Mouse (Mus musculus) limb, embryonic 14.5 days (tissue): ENCODE measurements around the gene Trabd2b. TPM values are rescaled to one million over a fixed set of nuclear protein-coding genes. Genes with fewer than 3 reads are reported as not detected.

Experiments used
- ATAC-seq: fragments of 200-750 bp; cut with Nextera tagmentation; 2 replicates; pipeline ENCODE4 v1.8.0; 2017; ENCODE audit warnings: low read depth, moderate number of reproducible peaks, moderate TSS enrichment; ENCODE audit not compliant: low FRiP score
- DNase-seq: peaks from one replicate; pipeline ENCODE4 v3.0.0-alpha.2; 2015; ENCODE audit warnings: low spot score
- H3K27ac ChIP-seq: fragments of 300-500 bp; sonication (generic); replicated peaks from 2 replicates; pipeline ENCODE4 v1.5.1; 2014; ENCODE audit warnings: low read depth, mild to moderate bottlenecking, low read length, moderate library complexity, mixed read lengths
- H3K27me3 ChIP-seq: fragments of 300-500 bp; sonication (generic); 2 replicates; pipeline ENCODE4 v1.6.1; 2014; ENCODE audit warnings: low read length, mixed read lengths; ENCODE audit not compliant: control insufficient read depth, insufficient read depth
- H3K36me3 ChIP-seq: fragments of 300-500 bp; sonication (generic); 2 replicates; pipeline ENCODE4 v1.6.1; 2014; ENCODE audit warnings: mild to moderate bottlenecking, low read length, moderate library complexity, mixed read lengths; ENCODE audit not compliant: control insufficient read depth, insufficient read depth
- H3K4me1 ChIP-seq: fragments of 300-500 bp; sonication (generic); 2 replicates; pipeline ENCODE4 v1.6.1; 2014; ENCODE audit warnings: antibody characterized with exemption, low read length, mixed read lengths; ENCODE audit not compliant: control insufficient read depth, insufficient read depth
- H3K4me2 ChIP-seq: fragments of 300-500 bp; sonication (generic); replicated peaks from 2 replicates; pipeline ENCODE4 v1.6.1; 2014; ENCODE audit warnings: low read depth, mild to moderate bottlenecking, low read length, moderate library complexity; ENCODE audit not compliant: severe bottlenecking
- H3K4me3 ChIP-seq: fragments of 300-500 bp; sonication (generic); replicated peaks from 2 replicates; pipeline ENCODE4 v1.5.1; 2014; ENCODE audit warnings: low read length
- H3K9ac ChIP-seq: fragments of 300-500 bp; sonication (generic); 2 replicates; pipeline ENCODE4 v1.6.1; 2014; ENCODE audit warnings: mild to moderate bottlenecking, low read depth, low read length, moderate library complexity; ENCODE audit not compliant: severe bottlenecking
- H3K9me3 ChIP-seq: fragments of 300-500 bp; sonication (generic); 2 replicates; pipeline ENCODE4 v1.6.1; 2016; ENCODE audit warnings: low read length; ENCODE audit not compliant: control insufficient read depth
- POLR2A ChIP-seq: fragments of 200-500 bp; IDR thresholded peaks from 2 replicates; pipeline ENCODE4 v1.8.0; 2012; ENCODE audit warnings: inconsistent platforms, mild to moderate bottlenecking, moderate library complexity, borderline replicate concordance; ENCODE audit not compliant: insufficient read depth, insufficient read length; ENCODE audit errors: extremely low read depth
- WGBS: fragments of 180-500 bp; shearing (Covaris S2); extraction: QIAGEN DNeasy Blood & Tissue Kit; methylation state at CpG from one replicate; pipeline ENCODE4 v1.1.7; 2014; 5-methylcytosine and 5-hydroxymethylcytosine counted together
- polyA plus RNA-seq, 2 experiments: library from polyadenylated mRNA; depleted of rRNA in 1 of 2; stranded (reverse) in 1 of 2; unstranded in 1 of 2; fragments of >200 nt; fragmentation: Nextera tagmentation in 1 of 2; extraction: Ambion mirVana in 1 of 2; gene quantifications; 2 replicates each; pipeline versions ENCODE4 v1.2.1 to v1.2.3; 2012 to 2014

Trabd2b gene
- polyA plus RNA-seq, 2 experiments = 3.6 to 6.2 TPM

- no peaks in the 10 kb centered on the region for H3K27me3 ChIP-seq
- H3K9ac ChIP-seq = no peak overlapping the region
- H3K27ac ChIP-seq = no peak overlapping the region
- no peak for TF ChIP-seq POLR2A
- no peak for ATAC-seq
- no peaks in the 10 kb centered on the region for H3K36me3 ChIP-seq
- H3K4me1 ChIP-seq = no peaks in the 10 kb centered on the region; the same call in 1 of the 2 replicates
- WGBS = 75% methylated on average over 5 of the region's 5 CpGs
- no peaks in the 10 kb centered on the region for H3K9me3 ChIP-seq
- no peak overlapping the region for H3K4me3 ChIP-seq
- H3K4me2 ChIP-seq = no peak overlapping the region
- DNase-seq = no peak
These were observed 53.9 kb downstream of the Trabd2b start for GRCm38 (mm10) chr4:114460401-114460800.

DNA sequence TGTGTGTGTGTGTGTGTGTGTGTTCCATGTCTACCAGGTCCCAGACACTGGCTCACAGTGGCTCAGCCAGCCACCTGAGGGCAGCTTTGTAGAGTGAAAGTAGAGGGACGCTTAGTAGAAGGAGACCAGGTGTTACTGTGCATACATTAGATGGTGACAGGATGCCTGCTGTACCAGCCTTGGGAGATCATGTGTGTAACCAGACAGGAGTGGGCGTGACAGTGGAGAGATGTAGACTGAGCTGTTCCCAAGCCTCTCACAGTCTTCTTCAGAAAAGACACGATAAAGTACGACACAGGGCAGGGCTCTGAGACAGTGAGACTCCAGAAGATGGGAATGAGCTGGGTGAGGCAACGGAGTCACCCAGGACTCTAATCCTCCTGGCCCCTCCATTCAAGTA, 54.6 kb downstream of the Trabd2b start:
- no peaks in the 10 kb centered on the region for H3K36me3 ChIP-seq
- no peak overlapping the region for H3K9ac ChIP-seq
- DNase-seq = no peak
- H3K27me3 ChIP-seq = no peaks in the 10 kb centered on the region
- no peak for ATAC-seq
- H3K9me3 ChIP-seq = no peaks in the 10 kb centered on the region
- no peak overlapping the region for H3K4me2 ChIP-seq
- H3K27ac ChIP-seq = no peak overlapping the region
- H3K4me3 ChIP-seq = no peak overlapping the region
- H3K4me1 ChIP-seq = no peaks in the 10 kb centered on the region; the same call in 1 of the 2 replicates
- TF ChIP-seq POLR2A = no peak
- WGBS = 83% methylated on average over 5 of the region's 5 CpGs

DNA sequence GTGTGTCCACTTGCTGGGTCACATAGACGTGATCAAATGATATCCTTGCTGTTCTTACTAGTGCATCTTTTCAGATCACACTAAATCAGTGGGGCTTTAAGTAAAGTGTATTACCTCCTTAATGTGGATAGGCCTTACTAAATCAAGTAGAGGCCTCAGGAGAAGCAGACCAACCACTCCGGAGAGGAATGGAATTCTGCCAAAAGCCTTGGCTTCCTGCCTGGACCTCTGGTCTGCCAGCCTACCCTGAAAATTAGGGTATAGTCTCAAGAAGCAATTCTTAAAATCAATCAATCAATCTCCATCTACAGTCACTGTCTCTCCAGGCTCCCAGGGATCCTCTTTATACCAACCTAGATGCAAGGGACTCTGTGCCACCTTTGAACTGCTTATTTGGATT, 59.1 kb downstream of the Trabd2b start:
- H3K9me3 ChIP-seq = no peaks in the 10 kb centered on the region
- no peak for DNase-seq
- ATAC-seq = no peak
- H3K27me3 ChIP-seq = peaks cover 3% of the 10 kb centered on the region; the same call in 1 of the 2 replicates
- TF ChIP-seq POLR2A = no peak
- H3K4me1 ChIP-seq = peaks cover 12% of the 10 kb centered on the region
- H3K27ac ChIP-seq = no peak overlapping the region
- H3K9ac ChIP-seq = no peak overlapping the region
- WGBS = 42% methylated on average over 2 of the region's 2 CpGs
- H3K36me3 ChIP-seq = no peaks in the 10 kb centered on the region
- no peak overlapping the region for H3K4me2 ChIP-seq
- H3K4me3 ChIP-seq = no peak overlapping the region

DNA sequence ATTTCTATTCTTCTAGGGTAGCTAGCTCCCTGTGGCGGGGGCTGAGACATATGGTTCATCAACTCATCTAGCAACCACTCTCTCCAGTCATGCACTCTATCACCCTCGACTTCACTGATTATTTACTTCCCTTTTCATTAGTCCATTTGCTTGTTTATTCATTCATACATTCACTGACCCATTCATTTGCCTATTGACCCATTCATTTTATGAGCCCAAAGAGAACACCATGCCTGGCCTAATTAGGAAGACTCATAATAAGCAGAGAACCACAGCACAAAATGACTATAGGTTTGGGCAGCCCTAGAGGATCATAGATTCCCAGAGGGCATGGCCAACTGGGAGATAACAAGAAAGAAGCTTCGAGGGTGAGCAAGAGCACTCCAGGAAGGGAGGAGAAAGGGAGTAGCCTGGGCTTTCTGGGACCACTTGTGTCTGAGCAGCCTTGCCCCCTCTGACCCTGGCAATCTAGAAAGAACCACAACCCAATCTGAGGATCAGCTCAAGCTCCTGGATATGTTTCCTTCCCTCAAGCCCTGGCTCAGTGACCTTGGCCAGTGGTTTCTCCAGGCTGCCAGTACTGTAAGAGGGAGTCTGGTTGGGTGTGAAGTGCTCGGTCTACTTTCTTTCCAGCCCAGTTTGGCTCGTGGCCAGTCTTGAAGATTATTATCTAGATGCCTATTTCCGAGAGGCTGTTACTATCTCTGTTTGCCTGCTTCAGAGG, 61.0 kb downstream of the Trabd2b start:
- Histone ChIP-seq H3K9ac (no peak overlapping the region), H3K36me3 (no peaks in the 10 kb centered on the region), H3K4me3 (no peak overlapping the region), H3K4me2 (no peak overlapping the region), H3K9me3 (no peaks in the 10 kb centered on the region), H3K4me1 (peaks cover 24% of the 10 kb centered on the region), H3K27ac (no peak overlapping the region), H3K27me3 (peaks cover 3% of the 10 kb centered on the region; the same call in 1 of the 2 replicates)
- WGBS = 44% methylated on average over 6 of the region's 6 CpGs
- DNase-seq = no peak
- TF ChIP-seq POLR2A = no peak
- no peak for ATAC-seq

- ATAC-seq (no peak), DNase-seq (no peak)
- peaks cover 25% of the 10 kb centered on the region for H3K4me1 ChIP-seq
- H3K4me2 ChIP-seq = no peak overlapping the region
- no peak overlapping the region for H3K9ac ChIP-seq
- H3K27me3 ChIP-seq = peaks cover 3% of the 10 kb centered on the region; the same call in 1 of the 2 replicates
- no peaks in the 10 kb centered on the region for H3K36me3 ChIP-seq
- 36% methylated on average over 7 of the region's 7 CpGs for WGBS
- no peaks in the 10 kb centered on the region for H3K9me3 ChIP-seq
- no peak overlapping the region for H3K4me3 ChIP-seq
- no peak overlapping the region for H3K27ac ChIP-seq
- no peak for TF ChIP-seq POLR2A
These were observed 61.5 kb downstream of the Trabd2b start for GRCm38 (mm10) chr4:114468095-114468429.
